Comparison of ENCODE assay signal across 11 mouse cellular contexts in the genomic region with DNA sequence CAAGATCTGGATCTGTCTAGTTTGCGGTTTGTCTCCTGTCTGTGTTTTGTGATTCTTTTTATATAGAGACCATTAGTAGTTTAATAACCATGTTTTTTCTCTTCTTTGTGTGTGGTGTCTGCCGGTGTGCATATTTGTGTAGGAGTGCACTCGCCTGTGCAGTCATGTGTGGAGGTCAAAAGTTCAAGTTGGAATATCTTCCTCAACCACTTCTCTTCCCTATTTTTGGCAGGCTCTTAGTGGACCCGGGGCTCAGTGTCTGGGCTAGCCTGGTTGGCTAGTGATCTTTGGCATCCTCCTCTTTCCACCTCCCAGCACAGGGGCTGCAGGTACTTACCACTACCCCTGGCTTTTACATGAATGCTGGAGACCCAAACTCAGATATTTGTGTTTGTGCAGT. TPM values are rescaled to one million over a fixed set of nuclear protein-coding genes. Genes with fewer than 3 reads are reported as not detected.
"Had no signal": no experiment of that assay in that cellular context is flagged by ENCODE, and none has a peak within 500 bp of the region (broad histone marks: within the 10 kb centered on the region; RNA-seq: fewer than 3 reads in every experiment).

No protein-coding gene starts in this region.

- H3K27ac ChIP-seq: limb, embryonic 12.5 days; liver, embryonic 13.5 days; lung, embryonic 15.5 days; macrophage; stomach, postnatal 0 days had no signal

- H3K36me3 ChIP-seq: limb, embryonic 12.5 days; liver, embryonic 13.5 days; lung, embryonic 15.5 days had no signal

- DNase-seq: layer of hippocampus, adult 9-11 months; layer of hippocampus, postnatal 36 days; liver; liver, embryonic 13.5 days; liver, postnatal 0 days; lung, postnatal 14 days had no signal

- H3K9me3 ChIP-seq: limb, embryonic 12.5 days; liver, embryonic 13.5 days; lung, embryonic 15.5 days; megakaryocyte, embryonic 14.5 days had no signal

- H3K4me1 ChIP-seq: limb, embryonic 12.5 days; liver, embryonic 13.5 days; lung, embryonic 15.5 days; megakaryocyte, embryonic 14.5 days had no signal

- H3K4me3 ChIP-seq: limb, embryonic 12.5 days; liver, embryonic 13.5 days; lung, embryonic 15.5 days; megakaryocyte, embryonic 14.5 days had no signal

- H3K27me3 ChIP-seq: limb, embryonic 12.5 days; liver, embryonic 13.5 days; lung, embryonic 15.5 days; megakaryocyte, embryonic 14.5 days had no signal

RNA-seq across cellular contexts. Expression of gene Slc13a1, which starts 13.0 kb away (rescaled TPM):
- polyA plus RNA-seq: limb, embryonic 12.5 days; liver, embryonic 13.5 days; liver, postnatal 0 days; macrophage; stomach, postnatal 0 days had no signal
